Mouse (Mus musculus) limb, embryonic 14.5 days (tissue): ENCODE data around the gene Cdh3. TPM values are rescaled to one million over a fixed set of nuclear protein-coding genes. Genes with fewer than 3 reads are reported as not detected.
A peak's percentile ranks its signal among the peaks of the same experiment; 100 is the strongest.

Experiments used
- ATAC-seq: fragments of 200-750 bp; cut with Nextera tagmentation; 2 replicates; pipeline ENCODE4 v1.8.0; 2017; ENCODE audit warnings: low read depth, moderate number of reproducible peaks, moderate TSS enrichment; ENCODE audit not compliant: low FRiP score
- DNase-seq: peaks from one replicate; pipeline ENCODE4 v3.0.0-alpha.2; 2015; ENCODE audit warnings: low spot score
- H3K27ac ChIP-seq: fragments of 300-500 bp; sonication (generic); replicated peaks from 2 replicates; pipeline ENCODE4 v1.5.1; 2014; ENCODE audit warnings: low read depth, mild to moderate bottlenecking, low read length, moderate library complexity, mixed read lengths
- H3K27me3 ChIP-seq: fragments of 300-500 bp; sonication (generic); 2 replicates; pipeline ENCODE4 v1.6.1; 2014; ENCODE audit warnings: low read length, mixed read lengths; ENCODE audit not compliant: control insufficient read depth, insufficient read depth
- H3K36me3 ChIP-seq: fragments of 300-500 bp; sonication (generic); 2 replicates; pipeline ENCODE4 v1.6.1; 2014; ENCODE audit warnings: mild to moderate bottlenecking, low read length, moderate library complexity, mixed read lengths; ENCODE audit not compliant: control insufficient read depth, insufficient read depth
- H3K4me1 ChIP-seq: fragments of 300-500 bp; sonication (generic); 2 replicates; pipeline ENCODE4 v1.6.1; 2014; ENCODE audit warnings: antibody characterized with exemption, low read length, mixed read lengths; ENCODE audit not compliant: control insufficient read depth, insufficient read depth
- H3K4me2 ChIP-seq: fragments of 300-500 bp; sonication (generic); replicated peaks from 2 replicates; pipeline ENCODE4 v1.6.1; 2014; ENCODE audit warnings: low read depth, mild to moderate bottlenecking, low read length, moderate library complexity; ENCODE audit not compliant: severe bottlenecking
- H3K4me3 ChIP-seq: fragments of 300-500 bp; sonication (generic); replicated peaks from 2 replicates; pipeline ENCODE4 v1.5.1; 2014; ENCODE audit warnings: low read length
- H3K9ac ChIP-seq: fragments of 300-500 bp; sonication (generic); 2 replicates; pipeline ENCODE4 v1.6.1; 2014; ENCODE audit warnings: mild to moderate bottlenecking, low read depth, low read length, moderate library complexity; ENCODE audit not compliant: severe bottlenecking
- H3K9me3 ChIP-seq: fragments of 300-500 bp; sonication (generic); 2 replicates; pipeline ENCODE4 v1.6.1; 2016; ENCODE audit warnings: low read length; ENCODE audit not compliant: control insufficient read depth
- POLR2A ChIP-seq: fragments of 200-500 bp; IDR thresholded peaks from 2 replicates; pipeline ENCODE4 v1.8.0; 2012; ENCODE audit warnings: inconsistent platforms, mild to moderate bottlenecking, moderate library complexity, borderline replicate concordance; ENCODE audit not compliant: insufficient read depth, insufficient read length; ENCODE audit errors: extremely low read depth
- WGBS: fragments of 180-500 bp; shearing (Covaris S2); extraction: QIAGEN DNeasy Blood & Tissue Kit; methylation state at CpG from one replicate; pipeline ENCODE4 v1.1.7; 2014; 5-methylcytosine and 5-hydroxymethylcytosine counted together
- polyA plus RNA-seq, 2 experiments: library from polyadenylated mRNA; depleted of rRNA in 1 of 2; stranded (reverse) in 1 of 2; unstranded in 1 of 2; fragments of >200 nt; fragmentation: Nextera tagmentation in 1 of 2; extraction: Ambion mirVana in 1 of 2; gene quantifications; 2 replicates each; pipeline versions ENCODE4 v1.2.1 to v1.2.3; 2012 to 2014

The Cdh3 gene
- polyA plus RNA-seq, 2 experiments: 23.0 to 49.5 TPM

DNA sequence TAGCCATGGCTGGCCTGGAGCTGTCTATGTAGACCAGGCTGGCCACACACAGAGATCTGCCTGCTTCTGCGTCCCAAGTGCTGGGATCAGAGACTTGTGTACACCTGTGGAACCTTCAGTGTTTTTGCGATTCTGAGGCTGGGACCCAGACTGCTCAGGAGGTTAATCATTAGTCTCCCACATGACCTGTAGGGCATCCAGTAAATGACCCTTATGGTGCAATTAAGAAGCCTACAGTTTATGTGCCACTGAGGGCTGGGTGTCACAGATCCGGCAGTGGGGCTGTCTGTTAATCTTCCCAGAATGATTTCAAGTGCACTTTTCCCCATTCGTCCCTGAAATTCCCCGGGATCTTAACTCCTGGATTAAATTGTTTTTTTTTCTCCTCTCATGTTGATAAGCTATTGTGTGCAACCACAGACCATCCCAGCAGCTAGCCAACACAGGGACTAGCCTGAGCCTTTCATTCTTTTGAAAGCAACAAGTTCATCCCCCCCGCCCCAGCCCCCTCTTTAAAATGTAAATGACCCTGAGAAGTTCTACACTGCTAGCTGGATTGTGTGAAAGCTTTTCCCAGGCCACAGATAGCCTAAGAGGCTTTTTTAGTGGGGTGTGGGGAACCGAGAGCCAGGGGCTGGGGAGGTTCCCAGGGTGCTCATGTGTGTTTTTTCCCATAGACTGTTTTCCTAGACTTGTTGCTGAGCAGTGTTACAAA is 88.7 kb downstream of the Cdh3 start:
- H3K4me2 ChIP-seq: no peak overlapping the region
- no peak for TF ChIP-seq POLR2A
- H3K4me1 ChIP-seq: peaks cover 11% of the 10 kb centered on the region; the same call in 1 of the 2 replicates
- no peak for ATAC-seq
- peaks cover 32% of the 10 kb centered on the region for H3K27me3 ChIP-seq
- H3K9me3 ChIP-seq: no peaks in the 10 kb centered on the region
- no peak overlapping the region for H3K9ac ChIP-seq
- H3K36me3 ChIP-seq: no peaks in the 10 kb centered on the region
- no peak overlapping the region for H3K4me3 ChIP-seq
- 31% methylated on average over 7 of the region's 7 CpGs for WGBS
- no peak overlapping the region for H3K27ac ChIP-seq
- no peak for DNase-seq

DNA sequence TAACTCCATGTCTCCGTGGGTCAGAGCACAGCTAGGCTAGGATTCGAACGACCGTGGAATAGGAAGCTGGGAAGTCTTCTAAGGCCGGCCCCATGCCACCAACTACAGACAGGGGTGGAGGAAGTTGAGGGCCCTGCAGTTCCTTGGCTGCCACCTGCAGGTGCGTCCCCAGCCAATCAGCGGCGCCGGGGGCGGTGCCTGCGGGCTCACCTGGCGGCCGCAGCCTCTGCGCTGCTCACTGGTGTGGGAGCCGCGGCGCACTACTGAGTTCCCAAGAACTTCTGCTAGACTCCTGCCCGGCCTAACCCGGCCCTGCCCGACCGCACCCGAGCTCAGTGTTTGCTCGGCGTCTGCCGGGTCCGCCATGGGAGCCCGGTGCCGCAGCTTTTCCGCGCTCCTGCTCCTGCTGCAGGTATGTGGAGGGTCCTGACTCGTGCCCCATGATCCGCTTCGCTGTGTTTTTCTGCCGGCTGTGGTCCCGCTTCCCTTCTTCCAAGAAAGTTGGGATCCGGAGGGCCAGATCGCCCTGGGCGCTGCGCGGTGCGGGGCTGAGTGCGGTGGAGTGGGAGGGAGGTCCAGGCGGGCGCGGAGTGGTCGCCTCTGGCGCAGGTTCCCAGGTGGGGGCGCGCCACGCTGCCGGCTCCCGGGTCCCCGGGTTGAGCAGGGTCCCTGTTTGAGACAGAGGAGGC is 92.6 kb downstream of the Cdh3 start, which contains the start of gene Cdh1:
Gene Cdh1, plus strand, starts transcription at position 221 of the 689 bp plus-strand sequence.
- peak; percentile 41 for DNase-seq
- Histone ChIP-seq H3K4me1 (peaks cover 11% of the 10 kb centered on the region; the same call in 1 of the 2 replicates), H3K9ac (peak within 1 kb of the TSS; percentile 43), H3K36me3 (no peaks in the 10 kb centered on the region), H3K27me3 (peaks cover 55% of the 10 kb centered on the region), H3K27ac (no peak within 1 kb of the TSS), H3K4me2 (peak within 1 kb of the TSS; percentile 90), H3K4me3 (peak within 1 kb of the TSS; percentile 47), H3K9me3 (no peaks in the 10 kb centered on the region)
- 0 out of 2 replicates have a peak, but pooled peaks have one; percentile 19 for TF ChIP-seq POLR2A
- under 1% methylated on average over 50 of the region's 53 CpGs for WGBS
- ATAC-seq: peak; percentile 53; the same call in 1 of the 2 replicates

DNA sequence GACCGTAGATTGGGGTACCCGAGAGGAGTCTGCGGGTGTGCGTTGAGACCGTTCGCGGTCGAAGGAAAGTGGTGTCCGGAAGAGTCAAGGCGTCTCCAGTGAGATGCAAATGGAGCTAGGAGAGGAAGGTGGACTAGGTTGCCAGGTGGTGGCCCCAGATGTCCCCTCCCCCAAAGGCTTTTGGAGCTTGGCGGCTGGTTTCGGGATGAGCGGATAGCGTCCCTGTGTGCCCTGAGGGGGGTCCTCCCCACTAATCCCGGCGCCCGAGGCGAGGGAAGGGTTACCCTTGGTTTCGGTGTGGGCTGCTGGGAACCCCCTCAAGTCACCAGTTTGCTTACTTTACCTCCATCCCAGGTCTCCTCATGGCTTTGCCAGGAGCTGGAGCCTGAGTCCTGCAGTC is 93.2 kb downstream of the Cdh3 start:
- DNase-seq (no peak), ATAC-seq (no peak)
- TF ChIP-seq POLR2A: no peak
- Histone ChIP-seq H3K36me3 (no peaks in the 10 kb centered on the region), H3K9ac (peak overlapping the region; percentile 43; the same call in 1 of the 2 replicates), H3K4me3 (peak overlapping the region; percentile 47), H3K9me3 (no peaks in the 10 kb centered on the region), H3K27me3 (peaks cover 55% of the 10 kb centered on the region), H3K27ac (no peak overlapping the region), H3K4me1 (peaks cover 11% of the 10 kb centered on the region; the same call in 1 of the 2 replicates), H3K4me2 (peak overlapping the region; percentile 90)
- under 1% methylated on average over 19 of the region's 19 CpGs for WGBS

DNA sequence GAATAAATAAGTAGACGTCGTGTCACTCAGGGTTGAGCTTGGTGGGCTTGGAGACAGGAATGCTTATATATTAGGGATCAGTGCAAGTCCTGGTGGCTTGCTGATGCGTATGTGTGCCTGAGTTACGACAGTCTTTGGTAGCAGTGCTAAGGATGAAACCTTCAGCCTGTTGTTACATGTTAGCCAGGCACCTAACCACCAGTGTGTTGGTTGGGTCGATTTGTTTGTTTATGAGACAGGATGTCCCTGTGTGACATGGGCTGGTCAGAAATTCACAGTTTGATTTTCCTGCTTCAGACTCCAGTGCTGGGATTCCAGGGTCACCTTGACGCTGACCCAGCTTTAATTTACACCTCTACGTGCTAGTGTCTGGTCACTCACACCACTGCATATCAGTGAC is 95.0 kb downstream of the Cdh3 start:
- ATAC-seq (no peak), DNase-seq (no peak)
- peaks cover 55% of the 10 kb centered on the region for H3K27me3 ChIP-seq
- H3K9ac ChIP-seq: no peak overlapping the region
- H3K4me3 ChIP-seq: no peak overlapping the region
- no peaks in the 10 kb centered on the region for H3K9me3 ChIP-seq
- 70% methylated on average over 7 of the region's 7 CpGs for WGBS
- H3K4me2 ChIP-seq: no peak overlapping the region
- H3K27ac ChIP-seq: no peak overlapping the region
- no peaks in the 10 kb centered on the region for H3K36me3 ChIP-seq
- peaks cover 11% of the 10 kb centered on the region; the same call in 1 of the 2 replicates for H3K4me1 ChIP-seq
- no peak for TF ChIP-seq POLR2A

DNA sequence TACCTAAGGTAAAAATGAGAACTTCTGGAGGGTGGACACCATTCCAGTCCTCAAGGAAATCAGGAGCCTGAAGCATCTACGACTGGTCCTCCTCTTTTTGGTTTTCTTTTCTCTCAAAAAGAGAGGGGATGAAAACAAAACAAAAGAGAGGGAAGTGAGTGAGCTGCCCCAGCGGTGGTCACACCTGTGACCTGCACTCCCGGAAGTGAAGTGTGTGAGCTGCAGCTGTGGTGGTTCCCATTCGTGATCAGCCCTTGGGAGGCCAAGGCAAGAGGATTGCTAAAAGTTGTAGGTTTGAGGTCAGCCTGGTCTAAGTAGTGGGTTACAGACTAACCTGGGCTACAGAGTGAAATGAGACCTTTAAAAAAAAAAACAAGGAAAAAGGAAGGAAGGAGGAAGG is 95.4 kb downstream of the Cdh3 start:
- H3K4me2 ChIP-seq: no peak overlapping the region
- ATAC-seq: no peak
- WGBS: 41% methylated on average over 4 of the region's 4 CpGs

More for the DNA sequence above, 95.4 kb downstream of the Cdh3 start:
- no peak overlapping the region for H3K9ac ChIP-seq
- H3K27ac ChIP-seq: no peak overlapping the region
- peaks cover 55% of the 10 kb centered on the region for H3K27me3 ChIP-seq
- TF ChIP-seq POLR2A: no peak
- peaks cover 11% of the 10 kb centered on the region; the same call in 1 of the 2 replicates for H3K4me1 ChIP-seq
- DNase-seq: no peak
- no peaks in the 10 kb centered on the region for H3K36me3 ChIP-seq
- no peak overlapping the region for H3K4me3 ChIP-seq
- no peaks in the 10 kb centered on the region for H3K9me3 ChIP-seq
